Mouse (Mus musculus): ENCODE measurements around the gene Il1rl2.

DNA sequence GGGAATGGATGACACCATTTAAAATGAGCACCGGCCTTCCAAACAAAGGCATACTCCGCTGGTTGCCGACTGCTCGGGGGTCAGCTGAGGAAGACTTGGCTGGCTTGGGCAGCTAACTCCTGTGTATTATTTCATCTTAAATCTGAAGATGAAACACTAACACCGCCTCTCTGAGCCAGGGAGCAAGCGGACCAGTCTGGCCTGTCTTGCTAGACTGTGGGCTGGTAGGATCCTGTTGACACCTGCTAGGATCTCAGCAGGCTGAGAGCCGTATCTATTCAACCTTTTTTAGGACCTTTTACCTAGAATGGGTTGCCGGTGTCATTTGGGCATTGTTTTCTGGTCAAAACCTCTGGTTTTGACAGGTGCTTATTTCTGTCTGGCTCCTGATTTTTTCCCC lies 6.8 kb upstream of the Il1rl2 start:
- TF ChIP-seq GATA1 (IDR thresholded peaks at IDR 0.05; ENCODE audit: borderline replicate concordance, low read length) (no peak), FLI1 (IDR thresholded peaks at IDR 0.05; ENCODE audit: low read length) (no peak)
